Mouse (Mus musculus) layer of hippocampus, adult 9-11 months (tissue): ENCODE measurements at regions not wholly inside any gene's neighbourhood (a gene's known extent, or its start where the extent isn't known, plus 50 kb on each side); places are given as distances from the start of the nearest gene placed in this dataset.

Experiments
- DNase-seq: peaks from one replicate; pipeline ENCODE4 v3.0.0; 2022

GRCm38 (mm10) chr12:27139683-27140334, 202.6 kb downstream of the Sox11 start:
- DNase-seq, result no peak

DNA sequence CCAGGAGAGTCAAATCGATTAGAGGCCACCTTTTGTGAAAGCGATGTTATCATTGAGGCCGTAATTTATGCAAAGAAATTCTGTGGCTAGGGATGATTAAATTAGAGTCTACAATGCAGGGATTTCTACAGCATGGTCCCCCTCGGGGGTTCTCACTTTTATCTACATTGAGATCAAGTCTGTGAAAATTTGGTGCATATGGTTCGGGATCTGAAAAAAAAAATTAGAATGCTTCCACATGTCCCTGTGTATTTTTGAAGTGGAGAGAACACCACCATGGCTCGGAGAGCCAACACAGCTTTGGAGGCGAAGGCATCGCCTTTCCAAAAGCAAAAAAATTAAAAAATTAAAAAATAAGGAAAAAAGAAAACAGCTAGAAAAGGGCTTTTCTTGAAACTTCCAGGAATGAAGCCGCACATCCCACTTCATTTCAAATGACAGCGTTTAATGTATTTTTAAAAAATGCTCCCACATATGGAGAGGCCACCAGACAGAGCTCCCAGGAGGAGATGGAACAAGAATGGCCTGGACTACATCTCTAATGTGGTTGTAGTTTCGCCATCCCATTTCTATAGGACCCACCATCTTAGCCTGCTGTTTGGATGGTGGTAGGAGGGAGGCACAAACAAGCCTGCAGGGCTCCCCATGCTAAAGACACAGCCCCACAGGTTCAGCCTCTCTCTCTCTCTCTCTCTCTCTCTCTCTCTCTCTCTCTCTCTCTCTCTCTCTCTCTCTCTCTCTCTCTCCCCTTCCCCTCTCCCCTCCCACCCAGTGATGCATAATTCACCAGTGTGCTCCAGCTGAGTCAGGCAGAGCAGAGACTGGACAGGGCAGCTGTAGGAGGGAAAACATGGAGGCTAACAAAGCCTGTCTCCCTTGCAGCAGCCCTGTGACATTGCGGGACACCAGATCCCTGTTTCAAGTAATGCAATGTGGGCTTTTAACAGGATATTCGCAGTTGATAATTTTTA, 203.4 kb downstream of the Sox11 start:
- no peak for DNase-seq

DNA sequence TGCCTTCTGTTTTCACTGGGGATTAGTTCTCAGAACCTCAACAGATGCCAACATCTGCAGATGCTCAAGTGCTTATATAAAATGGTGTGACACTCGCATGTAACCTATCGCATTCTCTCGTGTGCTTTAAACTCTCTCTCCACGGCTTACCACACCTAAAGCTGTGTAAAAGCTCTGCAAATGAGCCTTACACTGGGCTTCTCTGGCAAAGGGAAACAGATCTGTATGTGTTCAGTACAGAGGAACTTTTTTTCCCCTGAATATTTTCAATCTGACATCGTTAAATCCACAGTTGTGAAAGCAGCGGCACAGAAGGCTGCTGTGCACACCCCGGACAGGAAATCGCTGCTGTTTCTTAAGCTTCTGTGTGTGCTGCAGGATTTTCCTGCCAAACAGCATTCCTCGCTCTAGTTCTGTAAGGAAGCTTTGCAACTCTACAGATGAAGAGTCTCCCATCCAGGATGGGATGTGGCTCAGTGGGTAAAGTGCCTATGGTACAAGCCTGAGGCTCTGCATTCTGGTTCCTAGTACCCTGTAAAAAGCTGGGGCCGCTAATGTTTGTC, 206.3 kb downstream of the Sox11 start:
- DNase-seq, result no peak

DNA sequence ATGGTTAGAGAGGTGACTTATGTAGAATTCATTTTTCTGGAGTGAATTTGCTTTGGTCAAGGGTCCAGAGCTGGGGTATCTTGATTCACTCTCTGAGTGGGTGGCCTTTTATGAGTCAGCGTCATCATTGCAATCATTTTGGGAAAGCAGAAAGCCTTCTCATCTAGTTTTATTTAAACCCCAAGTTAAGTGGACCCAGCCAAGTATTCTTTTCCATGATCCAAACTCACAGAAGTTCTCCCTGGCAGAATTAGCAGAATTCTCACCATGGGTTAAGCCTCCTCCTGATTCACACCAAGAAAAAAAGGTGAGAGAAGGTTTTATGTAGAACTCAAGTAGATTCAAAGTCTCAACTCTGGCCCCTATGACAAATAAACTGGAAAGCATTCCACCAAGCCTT, 211.8 kb downstream of the Sox11 start:
- DNase-seq, result no peak

GRCm38 (mm10) chr12:27127054-27127605, 215.2 kb downstream of the Sox11 start:
- no peak for DNase-seq

DNA sequence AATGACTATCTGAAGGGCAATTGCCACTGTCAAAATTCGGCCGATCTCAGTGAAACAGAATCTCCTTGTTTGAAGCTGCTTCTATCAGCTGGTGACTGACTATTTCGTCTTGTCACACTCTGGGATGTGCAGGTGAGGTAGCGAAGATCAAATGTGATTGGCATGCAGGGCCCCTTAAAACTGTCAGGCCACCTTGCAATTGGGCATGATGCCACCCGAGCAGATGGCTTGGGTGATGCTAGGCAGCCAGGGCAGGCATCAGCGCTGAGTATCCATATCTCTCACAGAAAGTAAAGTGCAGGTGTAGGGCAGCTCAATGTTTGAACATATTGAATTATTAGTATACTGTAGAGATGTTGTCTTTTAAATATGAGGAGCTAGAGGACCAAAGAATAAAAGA, 223.8 kb downstream of the Sox11 start:
- DNase-seq, result no peak

- DNase-seq, result no peak
Observed at GRCm38 (mm10) chr12:27115392-27115791, 227.0 kb downstream of the Sox11 start.

GRCm38 (mm10) chr12:27104925-27105571, 237.3 kb downstream of the Sox11 start:
- DNase-seq, result peak; percentile 39

- no peak for DNase-seq
Observed at GRCm38 (mm10) chr12:27102996-27103395, 239.4 kb downstream of the Sox11 start.

DNA sequence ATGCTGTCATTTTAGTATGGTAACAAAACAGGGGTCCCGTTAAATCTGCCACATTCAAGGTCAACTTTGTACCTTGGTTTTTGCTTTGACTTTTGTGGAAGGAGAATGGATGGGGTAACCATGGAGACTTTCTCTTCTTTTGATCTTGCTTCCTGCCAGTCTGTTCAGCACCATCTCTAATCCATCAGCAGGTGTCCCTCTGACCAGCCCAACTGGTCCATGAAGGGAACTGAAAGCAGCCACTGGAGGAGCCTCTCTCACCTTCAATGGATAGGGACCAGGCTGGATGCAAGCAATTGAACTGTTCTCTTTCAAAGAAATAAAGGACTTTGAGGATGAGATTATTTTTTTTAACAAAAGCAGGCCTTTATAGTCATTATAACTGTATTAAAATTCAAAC, 253.2 kb downstream of the Sox11 start:
- DNase-seq, result no peak

- no peak for DNase-seq
Observed at GRCm38 (mm10) chr12:27085890-27086289, 256.5 kb downstream of the Sox11 start.

GRCm38 (mm10) chr12:27083645-27084550, 258.5 kb downstream of the Sox11 start:
- DNase-seq, result no peak

- DNase-seq, result peak; percentile 35
Observed at GRCm38 (mm10) chr12:27083089-27083488, 259.3 kb downstream of the Sox11 start.

DNA sequence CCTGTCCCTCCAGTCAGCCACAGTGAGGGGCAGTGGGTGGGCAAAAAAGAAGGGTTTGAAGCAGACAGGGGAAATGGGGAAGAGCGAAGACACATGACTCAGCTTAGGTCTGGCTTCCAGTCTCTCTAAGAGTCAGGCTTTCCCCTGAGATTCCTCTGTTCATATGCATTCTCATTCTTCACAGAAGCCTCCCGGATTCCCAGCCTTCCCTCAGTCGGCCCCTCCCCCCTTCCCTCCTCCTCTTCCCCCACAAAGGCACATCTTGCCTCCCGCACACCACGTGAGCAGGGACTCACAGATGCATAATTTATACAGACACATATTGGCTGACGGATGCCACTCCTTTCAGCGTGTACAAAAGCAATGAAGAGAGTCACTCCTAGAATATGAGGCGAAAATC, 259.8 kb downstream of the Sox11 start:
- DNase-seq, result peak; percentile 85

DNA sequence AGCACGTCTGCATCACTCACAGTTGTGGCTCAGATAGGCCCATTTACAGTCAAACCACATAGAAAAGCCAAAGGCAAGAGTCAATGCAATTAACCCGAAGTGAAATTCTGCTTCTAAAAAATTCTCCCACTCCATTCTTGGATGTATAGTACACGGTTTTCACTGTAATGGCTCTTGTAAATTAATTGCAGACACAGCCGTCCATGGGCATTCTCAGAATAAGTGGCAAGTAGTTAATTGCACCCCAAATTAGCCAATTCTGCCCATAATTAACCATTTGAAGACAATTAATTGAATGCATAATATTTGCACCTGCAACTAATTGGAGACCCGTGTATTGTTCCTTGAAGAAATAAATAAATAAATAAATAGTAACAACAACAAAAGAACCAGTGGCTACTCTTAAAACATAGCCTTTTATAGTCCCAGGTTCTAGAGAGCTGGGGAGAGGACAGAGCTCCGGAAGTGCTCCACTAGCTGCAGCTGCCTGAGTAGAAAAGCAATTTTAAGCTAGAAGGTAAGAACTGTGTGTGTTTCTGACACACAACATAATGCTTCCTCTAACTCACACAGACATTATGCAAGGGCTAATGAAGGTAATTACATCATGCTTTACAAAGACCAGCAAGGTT, 266.2 kb downstream of the Sox11 start:
- no peak for DNase-seq

- DNase-seq, result peak; percentile 21
Observed at GRCm38 (mm10) chr12:27065011-27065517, 277.3 kb downstream of the Sox11 start.

- no peak for DNase-seq
Observed at GRCm38 (mm10) chr12:27063518-27063917, 278.9 kb downstream of the Sox11 start.

GRCm38 (mm10) chr12:27062511-27063264, 279.7 kb downstream of the Sox11 start:
- no peak for DNase-seq

- DNase-seq, result no peak
Observed at GRCm38 (mm10) chr12:27062061-27062461, 280.3 kb downstream of the Sox11 start.
